Mouse (Mus musculus): ENCODE measurements around the gene Med9. TPM values are rescaled to one million over a fixed set of nuclear protein-coding genes. Genes with fewer than 3 reads are reported as not detected.

The Med9 gene
- polyA plus RNA-seq, 1 experiment from 2014 or later, result 44.2 TPM

Other genes starting within 250 kb of the Med9 start
- 2.3 TPM in 2 replicates for gene Pld6, start 160.6 kb upstream of the Med9 start, polyA plus RNA-seq (2016; fragmentation: Nextera tagmentation; extraction: Ambion mirVana)
- gene Flcn, start 138.2 kb upstream of the Med9 start, polyA plus RNA-seq (2016; fragmentation: Nextera tagmentation; extraction: Ambion mirVana), result 33.3 and 36.1 TPM in 2 replicates
- 41.5 and 41.9 TPM in 2 replicates for gene Nt5m, start 108.8 kb upstream of the Med9 start, polyA plus RNA-seq (2016; fragmentation: Nextera tagmentation; extraction: Ambion mirVana)
- gene Cops3, start 108.4 kb upstream of the Med9 start, polyA plus RNA-seq (2016; fragmentation: Nextera tagmentation; extraction: Ambion mirVana), result 221 and 226 TPM in 2 replicates
- 0.76 and 1.4 TPM in 2 replicates for gene Rasd1, start 16.7 kb downstream of the Med9 start, polyA plus RNA-seq (2016; fragmentation: Nextera tagmentation; extraction: Ambion mirVana)
- gene Pemt, start 98.3 kb downstream of the Med9 start, polyA plus RNA-seq (2016; fragmentation: Nextera tagmentation; extraction: Ambion mirVana), result 5.4 and 6.3 TPM in 2 replicates
- 34.2 and 35.1 TPM in 2 replicates for gene Rai1, start 156.8 kb downstream of the Med9 start, polyA plus RNA-seq (2016; fragmentation: Nextera tagmentation; extraction: Ambion mirVana)

Measured in forebrain, embryonic 12.5 days (tissue).